Mouse (Mus musculus) liver, postnatal 0 days (tissue): Measurements from ENCODE around the gene 4930451I11Rik.

Source experiments
- CTCF ChIP-seq: sonication (generic); IDR thresholded peaks from 2 replicates; pipeline ENCODE4 v1.5.1; 2016; ENCODE audit warnings: antibody characterized with exemption, low read depth
- EP300 ChIP-seq: IDR thresholded peaks from 2 replicates; pipeline ENCODE4 v1.6.1; 2016; ENCODE audit warnings: antibody characterized with exemption, low read depth, mild to moderate bottlenecking

GRCm38 (mm10) chr7:126799468-126800268, 31.8 kb downstream of the 4930451I11Rik start:
- TF ChIP-seq EP300 = no peak
- TF ChIP-seq CTCF = peak; percentile 34; the same call in 1 of the 2 replicates
